Mouse (Mus musculus) MEL (cell line): ENCODE results near the gene Nptxr. TPM values are rescaled to one million over a fixed set of nuclear protein-coding genes. Genes with fewer than 3 reads are reported as not detected.
A peak's percentile ranks its signal among the peaks of the same experiment; 100 is the strongest.

Experiments used
- DNase-seq: peaks from one replicate; pipeline ENCODE4 v3.0.0; 2011; ENCODE audit warnings: low read depth, low spot score
- H3K27ac ChIP-seq: 2 replicates; pipeline ENCODE4 v1.5.1; 2012; ENCODE audit warnings: low read depth, mild to moderate bottlenecking, control low read depth, low read length, moderate library complexity; ENCODE audit not compliant: control insufficient read depth
- H3K27me3 ChIP-seq, 2 experiments: fragments of 150-350 bp in 1 of 2; sonication (generic) in 1 of 2; 2 replicates each; pipeline ENCODE4 v1.6.1; 2012; ENCODE audit warnings: low read length in 2 of 2, mild to moderate bottlenecking in 2 of 2, improper control_type of control experiment in 1 of 2, moderate library complexity in 1 of 2; ENCODE audit not compliant: insufficient read depth in 2 of 2, control insufficient read depth in 1 of 2
- H3K36me3 ChIP-seq, 2 experiments: 2 replicates each; pipeline ENCODE4 v1.6.1; 2012 to 2014; ENCODE audit warnings: low read length in 2 of 2, improper control_type of control experiment in 1 of 2, inconsistent platforms in 1 of 2, mild to moderate bottlenecking in 1 of 2; ENCODE audit not compliant: insufficient read depth in 2 of 2, control insufficient read depth in 1 of 2
- H3K4me1 ChIP-seq, 2 experiments: fragments of 150-350 bp in 1 of 2; sonication (generic) in 1 of 2; 2 replicates each; pipeline ENCODE4 v1.6.1; 2012; ENCODE audit warnings: low read length in 2 of 2, improper control_type of control experiment in 1 of 2, mild to moderate bottlenecking in 1 of 2; ENCODE audit not compliant: insufficient read depth in 2 of 2, control insufficient read depth in 1 of 2
- H3K4me3 ChIP-seq, 2 experiments: fragments of 150-350 bp in 1 of 2; sonication (generic) in 1 of 2; 2 replicates each; pipeline ENCODE4 v1.5.1; 2012; ENCODE audit warnings: low read depth in 2 of 2, low read length in 2 of 2, mild to moderate bottlenecking in 2 of 2, moderate library complexity in 2 of 2, control low read depth in 1 of 2, improper control_type of control experiment in 1 of 2; ENCODE audit not compliant: control insufficient read depth in 1 of 2, insufficient read depth in 1 of 2
- H3K79me2 ChIP-seq: 2 replicates; pipeline ENCODE4 v1.6.1; 2012; ENCODE audit warnings: mild to moderate bottlenecking, low read length, moderate library complexity; ENCODE audit not compliant: control insufficient read depth, poor library complexity, insufficient read depth
- H3K9ac ChIP-seq: 2 replicates; pipeline ENCODE4 v1.6.1; 2012; ENCODE audit warnings: low read depth, mild to moderate bottlenecking, control low read depth, low read length, moderate library complexity; ENCODE audit not compliant: control insufficient read depth, poor library complexity, severe bottlenecking
- H3K9me3 ChIP-seq: fragments of 150-350 bp; sonication (generic); replicated peaks from 2 replicates; pipeline ENCODE4 v1.6.1; 2012; ENCODE audit warnings: mild to moderate bottlenecking, low read length, improper control_type of control experiment, moderate library complexity; ENCODE audit not compliant: insufficient read depth
- BHLHE40 ChIP-seq: IDR thresholded peaks from 2 replicates; pipeline ENCODE4 v1.6.1; 2012; ENCODE audit warnings: low read depth, mild to moderate bottlenecking, inconsistent platforms, low read length, improper control_type of control experiment, borderline replicate concordance
- CTCF ChIP-seq, 3 experiments: IDR thresholded peaks in 2 of 3; conservative IDR thresholded peaks in 1 of 3; 2 replicates each; pipeline ENCODE4 v1.5.1; 2011 to 2012; ENCODE audit warnings: low read length in 3 of 3, low read depth in 2 of 3, mild to moderate bottlenecking in 2 of 3, improper control_type of control experiment in 1 of 3, inconsistent platforms in 1 of 3, mixed read lengths in 1 of 3, moderate library complexity in 1 of 3; ENCODE audit not compliant: control insufficient read depth in 1 of 3, insufficient read depth in 1 of 3, poor library complexity in 1 of 3, severe bottlenecking in 1 of 3
- E2F4 ChIP-seq: IDR thresholded peaks from 2 replicates; pipeline ENCODE4 v1.6.1; 2011; ENCODE audit warnings: low read depth, low read length, improper control_type of control experiment, borderline replicate concordance
- ELF1 ChIP-seq: IDR thresholded peaks from 2 replicates; pipeline ENCODE4 v1.6.1; 2014; ENCODE audit warnings: low read depth, mild to moderate bottlenecking, inconsistent platforms, low read length, improper control_type of control experiment, moderate library complexity
- EP300 ChIP-seq, 2 experiments: IDR thresholded peaks; 2 replicates each; pipeline ENCODE4 v1.6.1; 2011; ENCODE audit warnings: improper control_type of control experiment in 2 of 2, low read length in 2 of 2, low read depth in 1 of 2, mild to moderate bottlenecking in 1 of 2
- GATA1 ChIP-seq: IDR thresholded peaks from 2 replicates; pipeline ENCODE4 v1.6.1; 2011; ENCODE audit warnings: low read depth, low read length, improper control_type of control experiment
- HCFC1 ChIP-seq: IDR thresholded peaks from 2 replicates; pipeline ENCODE4 v1.6.1; 2012; ENCODE audit warnings: low read depth, mild to moderate bottlenecking, inconsistent platforms, low read length, improper control_type of control experiment, moderate library complexity
- KAT2A ChIP-seq: conservative IDR thresholded peaks from 2 replicates; pipeline ENCODE4 v1.6.1; 2012; ENCODE audit warnings: low read depth, low read length, improper control_type of control experiment, inconsistent platforms
- MAFK ChIP-seq: IDR thresholded peaks from 2 replicates; pipeline ENCODE4 v1.6.1; 2011; ENCODE audit warnings: low read depth, mild to moderate bottlenecking, low read length, improper control_type of control experiment, borderline replicate concordance
- MAX ChIP-seq: IDR thresholded peaks from 2 replicates; pipeline ENCODE4 v1.6.1; 2011; ENCODE audit warnings: low read length, improper control_type of control experiment
- MAZ ChIP-seq: IDR thresholded peaks from 2 replicates; pipeline ENCODE4 v1.6.1; 2012; ENCODE audit warnings: low read depth, mild to moderate bottlenecking, inconsistent platforms, low read length, improper control_type of control experiment
- MXI1 ChIP-seq: IDR thresholded peaks from 2 replicates; pipeline ENCODE4 v1.6.1; 2011; ENCODE audit warnings: mild to moderate bottlenecking, low read depth, low read length, improper control_type of control experiment
- MYB ChIP-seq: IDR thresholded peaks from 2 replicates; pipeline ENCODE4 v1.6.1; 2011; ENCODE audit warnings: mild to moderate bottlenecking, low read depth, low read length, improper control_type of control experiment
- NELFE ChIP-seq: IDR thresholded peaks from 2 replicates; pipeline ENCODE4 v1.6.1; 2011; ENCODE audit warnings: low read depth, low read length, improper control_type of control experiment
- NRF1 ChIP-seq: IDR thresholded peaks from 2 replicates; pipeline ENCODE4 v1.6.1; 2014; ENCODE audit warnings: low read depth, mild to moderate bottlenecking, inconsistent platforms, low read length, improper control_type of control experiment, moderate library complexity; ENCODE audit not compliant: poor library complexity, insufficient read depth, severe bottlenecking
- POLR2AphosphoS2 ChIP-seq: IDR thresholded peaks from 2 replicates; pipeline ENCODE4 v1.6.1; 2011; ENCODE audit warnings: low read length, improper control_type of control experiment
- RAD21 ChIP-seq: IDR thresholded peaks from 2 replicates; pipeline ENCODE4 v1.6.1; 2011; ENCODE audit warnings: mild to moderate bottlenecking, low read depth, low read length, improper control_type of control experiment
- RCOR1 ChIP-seq: IDR thresholded peaks from 2 replicates; pipeline ENCODE4 v1.6.1; 2012; ENCODE audit warnings: low read depth, mild to moderate bottlenecking, inconsistent platforms, low read length, improper control_type of control experiment
- SIN3A ChIP-seq: IDR thresholded peaks from 2 replicates; pipeline ENCODE4 v1.6.1; 2012; ENCODE audit warnings: low read length, improper control_type of control experiment, inconsistent platforms
- TAL1 ChIP-seq: IDR thresholded peaks from 2 replicates; pipeline ENCODE4 v1.6.1; 2012; ENCODE audit warnings: mild to moderate bottlenecking, inconsistent platforms, low read length, moderate library complexity, mixed read lengths
- TBP ChIP-seq: IDR thresholded peaks from 2 replicates; pipeline ENCODE4 v1.8.0; 2011; ENCODE audit warnings: low read depth, low read length, improper control_type of control experiment
- TCF12 ChIP-seq: IDR thresholded peaks from 2 replicates; pipeline ENCODE4 v1.6.1; 2014; ENCODE audit warnings: low read depth, mild to moderate bottlenecking, inconsistent platforms, low read length, improper control_type of control experiment, moderate library complexity
- UBTF ChIP-seq: IDR thresholded peaks from 2 replicates; pipeline ENCODE4 v1.6.1; 2012; ENCODE audit warnings: low read depth, mild to moderate bottlenecking, inconsistent platforms, low read length, improper control_type of control experiment, moderate library complexity, borderline replicate concordance; ENCODE audit not compliant: insufficient read depth
- USF1 ChIP-seq: IDR thresholded peaks from 2 replicates; pipeline ENCODE4 v1.6.1; 2014; ENCODE audit warnings: low read depth, mild to moderate bottlenecking, inconsistent platforms, low read length, improper control_type of control experiment, moderate library complexity
- USF2 ChIP-seq, 2 experiments: IDR thresholded peaks; 2 replicates each; pipeline ENCODE4 v1.6.1; 2011 to 2012; ENCODE audit warnings: improper control_type of control experiment in 2 of 2, low read length in 2 of 2, borderline replicate concordance in 1 of 2, inconsistent platforms in 1 of 2, low read depth in 1 of 2, mild to moderate bottlenecking in 1 of 2; ENCODE audit not compliant: insufficient read depth in 1 of 2
- ZC3H11A ChIP-seq: IDR thresholded peaks from 2 replicates; pipeline ENCODE4 v1.6.1; 2012; ENCODE audit warnings: low read depth, mild to moderate bottlenecking, inconsistent platforms, low read length, improper control_type of control experiment
- ZMIZ1 ChIP-seq: IDR thresholded peaks from 2 replicates; pipeline ENCODE4 v1.6.1; 2012; ENCODE audit warnings: low read depth, mild to moderate bottlenecking, inconsistent platforms, low read length, improper control_type of control experiment, moderate library complexity
- ZNF384 ChIP-seq: IDR thresholded peaks from 2 replicates; pipeline ENCODE4 v1.6.1; 2012; ENCODE audit warnings: low read depth, mild to moderate bottlenecking, inconsistent platforms, low read length, improper control_type of control experiment
- polyA plus RNA-seq, 2 experiments: library from polyadenylated mRNA; stranded (reverse) in 1 of 2; unstranded in 1 of 2; fragments of >175 nt in 1 of 2; fragments of >200 nt in 1 of 2; gene quantifications; 2 replicates each; pipeline versions ENCODE4 v1.2.1 to v1.2.4; 2012; ENCODE audit warnings: low replicate concordance in 2 of 2, low read depth in 1 of 2; ENCODE audit not compliant: insufficient read length in 2 of 2, insufficient read depth in 1 of 2, missing spikeins in 1 of 2
- total RNA-seq: library from RNA; depleted of rRNA; stranded (reverse); fragments of 300-350 nt; gene quantifications from 2 replicates; pipeline ENCODE4 v1.2.3, GENCODE M21; 2012

Gene Nptxr
- total and polyA plus RNA-seq, 3 experiments = 0.04 to 0.33 TPM; not detected in 1

- TF ChIP-seq MAZ (no peak), EP300 (IDR thresholded peaks at IDR 0.05; ENCODE audit: low read depth in 1 of 2, low read length in 2 of 2) (no peak), RCOR1 (no peak), MAX (no peak), MAFK (no peak), ELF1 (no peak), NELFE (no peak), ZNF384 (no peak), ZMIZ1 (no peak), TAL1 (no peak), GATA1 (no peak), NRF1 (no peak), UBTF (no peak), CTCF (IDR thresholded peaks at IDR 0.05 in 2 of 3, conservative IDR thresholded peaks at IDR 0.05 in 1 of 3; ENCODE audit: control insufficient read depth in 1 of 3, insufficient read depth in 1 of 3, low read depth in 2 of 3, low read length in 3 of 3, poor library complexity in 1 of 3, severe bottlenecking in 1 of 3) (no peak)
- Histone ChIP-seq H3K36me3 (0 out of 4 replicates have a peak, but pooled peaks cover 0 to 2% of the 10 kb centered on the region in 2 experiments), H3K9ac (no peak overlapping the region), H3K27me3 (no peaks in the 10 kb centered on the region; a peak in 1 of 4 replicates), H3K79me2 (no peaks in the 10 kb centered on the region), H3K27ac (no peak overlapping the region), H3K4me1 (peaks cover 0 to 6% of the 10 kb centered on the region in 2 experiments; a peak in 1 of 4 replicates), H3K9me3 (no peaks in the 10 kb centered on the region), H3K4me3 (no peak overlapping the region)
- DNase-seq = no peak
These were observed 28.9 kb downstream of the Nptxr start for GRCm38 (mm10) chr15:79775662-79776061.

GRCm38 (mm10) chr15:79774117-79775027 lies 30.2 kb downstream of the Nptxr start:
- DNase-seq = peak; percentile 99
- Histone ChIP-seq H3K4me3 (peak overlapping the region; percentile 70 to 71), H3K79me2 (no peaks in the 10 kb centered on the region), H3K27me3 (no peaks in the 10 kb centered on the region; a peak in 1 of 4 replicates), H3K36me3 (0 out of 4 replicates have a peak, but pooled peaks cover 0 to 2% of the 10 kb centered on the region in 2 experiments), H3K9me3 (no peaks in the 10 kb centered on the region), H3K4me1 (peaks cover 0 to 6% of the 10 kb centered on the region in 2 experiments; a peak in 1 of 4 replicates), H3K27ac (peak overlapping the region; percentile 52), H3K9ac (peak overlapping the region; percentile 71)
- TF ChIP-seq ZC3H11A = no peak
- TF ChIP-seq MYB = no peak
- peak; percentile 84 for TF ChIP-seq HCFC1
- no peak for TF ChIP-seq MAFK
- no peak for TF ChIP-seq MAZ
- TF ChIP-seq USF2 (IDR thresholded peaks at IDR 0.05; ENCODE audit: borderline replicate concordance in 1 of 2, insufficient read depth in 1 of 2, low read depth in 1 of 2, low read length in 2 of 2) = no peak
- peak; percentile 1; the same call in 1 of the 2 replicates for TF ChIP-seq TCF12
- TF ChIP-seq SIN3A = peak; percentile 94
- no peak for TF ChIP-seq POLR2AphosphoS2
- TF ChIP-seq NELFE = no peak; the same call in 1 of the 2 replicates
- no peak for TF ChIP-seq GATA1
- TF ChIP-seq CTCF (IDR thresholded peaks at IDR 0.05 in 2 of 3, conservative IDR thresholded peaks at IDR 0.05 in 1 of 3; ENCODE audit: control insufficient read depth in 1 of 3, insufficient read depth in 1 of 3, low read depth in 2 of 3, low read length in 3 of 3, poor library complexity in 1 of 3, severe bottlenecking in 1 of 3) = no peak
- TF ChIP-seq TBP = peak; percentile 79
- no peak for TF ChIP-seq RAD21
- TF ChIP-seq MXI1 = peak; percentile 79
- no peak for TF ChIP-seq BHLHE40
- peak; percentile 84 for TF ChIP-seq MAX
- no peak; the same call in 1 of the 2 replicates for TF ChIP-seq KAT2A
- TF ChIP-seq USF1 = no peak
- no peak for TF ChIP-seq E2F4
